Mouse (Mus musculus): Measurements from ENCODE around the gene Poldip2. TPM values are rescaled to one million over a fixed set of nuclear protein-coding genes. Genes with fewer than 3 reads are reported as not detected.

Gene Poldip2
- polyA plus RNA-seq, 1 experiment from 2014 or later = 152 TPM

DNA sequence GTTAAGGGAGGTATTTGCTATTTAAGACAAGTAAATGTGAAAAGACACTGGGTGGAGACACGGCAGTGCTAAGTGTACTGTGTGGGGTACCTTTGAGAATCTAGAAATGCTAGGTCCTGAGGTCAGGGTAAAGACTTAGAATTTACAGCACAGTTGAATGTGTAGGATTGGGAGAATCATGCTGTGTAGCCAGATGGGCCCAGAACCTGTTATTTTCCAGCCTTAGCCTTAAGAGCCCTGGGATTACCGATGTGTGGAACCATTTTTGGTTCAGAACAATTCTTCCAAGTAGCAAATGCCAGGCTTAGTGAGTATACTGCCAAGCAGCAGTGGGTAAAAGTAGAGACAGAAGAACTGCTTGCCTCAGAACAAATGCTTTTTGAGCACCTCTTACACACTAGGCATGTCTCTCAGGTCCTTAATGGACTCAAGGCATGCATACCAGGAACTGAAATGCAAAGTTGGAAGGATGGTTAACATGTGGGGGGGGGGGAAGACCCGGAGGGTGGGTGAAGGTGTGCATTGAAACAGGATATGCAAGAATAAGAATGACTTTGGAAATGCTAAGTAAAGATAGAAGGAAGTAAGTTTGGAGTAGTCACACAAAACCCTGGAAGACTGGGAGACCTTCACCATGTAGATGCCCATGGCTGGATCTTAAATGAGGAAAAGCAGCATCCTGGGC, 1.3 kb downstream of the Poldip2 start:
- ATAC-seq (ENCODE audit: low read depth) = no peak
- H3K36me3 ChIP-seq (ENCODE audit: control insufficient read depth, insufficient read depth, low read length) = peaks cover 51% of the 10 kb centered on the region

DNA sequence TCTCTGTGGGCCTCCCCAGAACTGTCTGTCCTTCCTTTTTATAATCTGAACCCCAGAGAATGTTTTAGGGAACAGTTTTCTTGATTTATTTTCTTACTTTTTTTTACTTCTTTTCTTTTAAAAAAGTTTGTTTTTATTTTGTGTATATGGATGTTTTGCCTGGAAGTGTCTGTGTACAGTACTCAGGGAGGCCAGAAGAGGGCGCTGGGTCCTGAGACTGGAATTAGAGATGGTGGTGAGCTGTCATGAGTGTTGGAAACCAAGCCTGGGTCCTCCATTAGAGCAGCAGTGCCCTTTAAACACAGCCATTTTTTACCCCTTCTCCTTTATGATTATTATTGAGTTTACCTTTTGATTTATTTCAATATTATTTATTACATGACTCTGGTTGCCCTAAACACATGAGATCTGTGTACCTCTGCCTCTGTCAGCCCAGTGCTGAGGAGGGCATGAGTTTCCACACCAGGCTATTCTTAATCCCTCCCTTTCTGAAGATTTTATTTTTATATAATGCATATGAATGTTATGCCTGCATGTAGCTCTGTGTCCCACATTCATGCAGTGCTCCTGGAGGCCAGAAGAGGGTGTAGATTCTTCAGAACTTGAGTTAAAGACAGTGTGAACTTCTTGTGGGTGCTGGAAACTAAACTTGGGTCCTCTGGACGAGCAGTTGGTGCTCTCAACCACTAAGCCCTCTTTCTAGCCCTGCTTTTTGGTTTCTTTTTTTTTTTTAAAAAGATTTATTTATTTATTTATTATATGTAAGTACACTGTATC, 3.7 kb downstream of the Poldip2 start:
- Histone ChIP-seq H3K9ac (ENCODE audit: low read depth, low read length) (no peak overlapping the region), H3K4me1 (ENCODE audit: control insufficient read depth, insufficient read depth, low read length) (peaks cover 11% of the 10 kb centered on the region), H3K36me3 (ENCODE audit: control insufficient read depth, insufficient read depth, low read length) (peaks cover 63% of the 10 kb centered on the region), H3K4me2 (ENCODE audit: low read depth, low read length) (no peak overlapping the region), H3K27me3 (replicated peaks; ENCODE audit: control insufficient read depth, insufficient read depth, low read length) (no peaks in the 10 kb centered on the region), H3K4me3 (ENCODE audit: low read depth, low read length) (no peak overlapping the region), H3K27ac (replicated peaks; ENCODE audit: low read depth, low read length) (no peak overlapping the region), H3K9me3 (ENCODE audit: control insufficient read depth, low read length) (no peaks in the 10 kb centered on the region)
- no peak for ATAC-seq (ENCODE audit: low read depth)
- 57% methylated on average over 2 of the region's 2 CpGs for WGBS
- no peak for DNase-seq (ENCODE audit: low spot score)

More for the DNA sequence above, 1.3 kb downstream of the Poldip2 start:
- H3K4me2 ChIP-seq (ENCODE audit: low read depth, low read length) = peak overlapping the region; percentile 88
- peak overlapping the region; percentile 94 for H3K9ac ChIP-seq (ENCODE audit: low read depth, low read length)
- 73% methylated on average over 3 of the region's 3 CpGs for WGBS
- no peak overlapping the region for H3K27ac ChIP-seq (replicated peaks; ENCODE audit: low read depth, low read length)
- H3K9me3 ChIP-seq (ENCODE audit: control insufficient read depth, low read length) = no peaks in the 10 kb centered on the region
- DNase-seq (ENCODE audit: low spot score) = no peak
- peaks cover 11% of the 10 kb centered on the region for H3K4me1 ChIP-seq (ENCODE audit: control insufficient read depth, insufficient read depth, low read length)
- peak overlapping the region; percentile 99 for H3K4me3 ChIP-seq (ENCODE audit: low read depth, low read length)
- no peaks in the 10 kb centered on the region for H3K27me3 ChIP-seq (replicated peaks; ENCODE audit: control insufficient read depth, insufficient read depth, low read length)

DNA sequence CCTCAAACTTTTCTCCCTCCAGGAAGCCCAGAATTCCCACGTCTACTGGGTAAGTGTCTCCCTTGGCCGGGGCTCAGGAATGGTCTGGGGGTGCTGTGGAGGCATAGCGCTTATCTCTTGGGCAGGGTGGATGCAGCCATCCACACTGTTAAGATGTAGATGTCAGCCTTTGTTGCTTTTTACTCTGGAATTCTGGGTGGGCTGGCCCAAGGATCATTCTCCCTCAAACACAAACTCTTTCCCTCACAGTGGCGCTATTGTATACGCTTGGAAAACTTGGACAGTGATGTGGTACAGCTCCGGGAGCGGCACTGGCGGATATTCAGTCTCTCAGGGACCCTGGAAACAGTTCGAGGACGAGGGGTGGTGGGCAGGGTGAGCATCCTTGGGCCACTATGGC, 6.9 kb downstream of the Poldip2 start:
- WGBS = 87% methylated on average over 10 of the region's 10 CpGs

DNA sequence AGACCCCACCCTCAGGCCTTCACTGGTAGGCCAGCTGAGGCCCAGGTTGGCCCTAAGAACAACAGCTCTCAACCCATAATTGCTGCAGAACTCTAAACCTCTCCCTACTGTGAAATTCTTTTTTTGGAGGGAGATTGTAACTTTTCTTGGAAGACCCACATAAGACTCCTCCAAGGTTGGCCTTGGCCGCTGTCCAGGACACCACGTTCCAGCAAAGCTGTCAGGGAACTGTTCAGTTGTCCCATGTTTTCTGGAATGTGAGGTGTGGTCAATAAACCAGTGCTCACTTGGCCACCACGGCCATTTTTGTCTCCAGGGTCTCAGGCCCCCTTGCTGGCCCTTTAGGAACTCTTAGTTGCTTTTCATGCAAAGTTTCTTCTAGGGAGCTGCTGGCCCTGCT, 9.9 kb downstream of the Poldip2 start:
- Histone ChIP-seq H3K4me2 (ENCODE audit: low read depth, low read length) (no peak overlapping the region), H3K4me3 (ENCODE audit: low read depth, low read length) (no peak overlapping the region), H3K27me3 (replicated peaks; ENCODE audit: control insufficient read depth, insufficient read depth, low read length) (no peaks in the 10 kb centered on the region), H3K4me1 (ENCODE audit: control insufficient read depth, insufficient read depth, low read length) (no peaks in the 10 kb centered on the region), H3K36me3 (ENCODE audit: control insufficient read depth, insufficient read depth, low read length) (peaks cover 96% of the 10 kb centered on the region), H3K9ac (ENCODE audit: low read depth, low read length) (no peak overlapping the region), H3K9me3 (ENCODE audit: control insufficient read depth, low read length) (no peaks in the 10 kb centered on the region), H3K27ac (replicated peaks; ENCODE audit: low read depth, low read length) (no peak overlapping the region)
- ATAC-seq (ENCODE audit: low read depth) (no peak), DNase-seq (ENCODE audit: low spot score) (no peak)
- WGBS = 92% methylated on average over 3 of the region's 3 CpGs

More for the DNA sequence above, 6.9 kb downstream of the Poldip2 start:
- Histone ChIP-seq H3K36me3 (ENCODE audit: control insufficient read depth, insufficient read depth, low read length) (peaks cover 91% of the 10 kb centered on the region), H3K9me3 (ENCODE audit: control insufficient read depth, low read length) (no peaks in the 10 kb centered on the region), H3K9ac (ENCODE audit: low read depth, low read length) (no peak overlapping the region), H3K27me3 (replicated peaks; ENCODE audit: control insufficient read depth, insufficient read depth, low read length) (no peaks in the 10 kb centered on the region), H3K4me2 (ENCODE audit: low read depth, low read length) (no peak overlapping the region), H3K27ac (replicated peaks; ENCODE audit: low read depth, low read length) (no peak overlapping the region), H3K4me3 (ENCODE audit: low read depth, low read length) (no peak overlapping the region), H3K4me1 (ENCODE audit: control insufficient read depth, insufficient read depth, low read length) (no peaks in the 10 kb centered on the region)
- ATAC-seq (ENCODE audit: low read depth) (no peak), DNase-seq (ENCODE audit: low spot score) (no peak)

DNA sequence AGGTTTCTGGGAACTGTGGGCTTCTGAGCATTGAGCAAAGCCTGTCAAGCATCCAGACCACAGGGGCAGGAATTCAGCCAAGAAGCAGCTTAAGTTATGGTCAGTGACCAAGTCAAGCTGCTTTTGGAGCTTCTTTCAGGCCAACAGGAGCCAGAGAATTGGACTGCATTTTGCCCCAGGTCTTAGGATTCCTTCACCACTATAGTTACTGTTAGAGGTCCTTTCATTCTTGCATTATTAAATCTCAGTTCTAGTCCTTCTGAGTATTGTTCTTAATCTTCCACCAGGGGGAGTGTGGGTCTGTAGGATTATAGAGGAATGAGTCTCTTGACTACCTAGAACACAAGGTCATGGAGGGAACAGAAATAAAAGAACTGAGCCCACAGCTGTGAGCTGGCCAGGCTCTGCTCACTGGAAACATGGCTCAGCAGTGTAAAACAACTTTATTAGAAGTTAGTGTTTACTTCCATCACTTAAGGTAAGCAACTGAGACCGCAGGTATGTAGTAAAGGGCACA, 10.5 kb downstream of the Poldip2 start:
- Histone ChIP-seq H3K27me3 (replicated peaks; ENCODE audit: control insufficient read depth, insufficient read depth, low read length) (no peaks in the 10 kb centered on the region), H3K4me1 (ENCODE audit: control insufficient read depth, insufficient read depth, low read length) (no peaks in the 10 kb centered on the region), H3K4me3 (ENCODE audit: low read depth, low read length) (no peak overlapping the region), H3K4me2 (ENCODE audit: low read depth, low read length) (no peak overlapping the region), H3K27ac (replicated peaks; ENCODE audit: low read depth, low read length) (no peak overlapping the region), H3K9ac (ENCODE audit: low read depth, low read length) (no peak overlapping the region), H3K36me3 (ENCODE audit: control insufficient read depth, insufficient read depth, low read length) (peaks cover 100% of the 10 kb centered on the region), H3K9me3 (ENCODE audit: control insufficient read depth, low read length) (no peaks in the 10 kb centered on the region)
- DNase-seq (ENCODE audit: low spot score) (peak; percentile 27), ATAC-seq (ENCODE audit: low read depth) (no peak)
- 73% methylated on average over 1 of the region's 1 CpGs for WGBS

DNA sequence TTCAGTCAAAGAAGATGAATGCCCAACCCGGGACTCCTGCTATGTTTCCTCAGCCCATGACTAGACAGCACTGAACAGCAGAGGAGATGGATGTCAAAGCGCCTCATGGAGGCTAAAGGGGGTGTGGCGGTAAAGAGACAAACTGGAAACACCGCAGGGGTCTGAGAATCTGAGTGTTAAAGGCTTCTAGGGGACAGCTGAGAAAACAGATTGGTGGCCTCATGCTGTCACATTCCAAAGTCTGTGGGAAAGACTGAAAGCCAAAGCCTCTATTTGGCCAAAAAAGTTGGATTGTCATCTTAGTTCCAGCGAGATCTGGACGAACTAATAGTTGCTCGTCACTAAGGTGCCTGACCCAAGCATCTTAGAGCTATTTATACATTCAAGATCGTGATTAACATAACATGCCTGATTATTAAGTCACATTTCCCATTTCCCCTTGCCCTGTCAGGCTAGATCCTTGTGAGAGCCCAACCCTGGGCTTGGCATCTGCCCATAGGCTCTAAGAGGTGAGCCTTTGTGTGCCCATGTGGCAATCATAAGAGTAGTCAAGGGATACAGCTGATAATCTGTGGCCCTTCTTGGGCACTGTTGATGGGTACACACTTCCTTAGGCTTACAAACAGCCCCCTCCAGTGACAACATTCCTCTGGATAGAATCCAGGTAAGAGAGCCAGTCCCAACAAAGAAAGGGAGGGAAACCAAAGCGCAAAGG, 11.4 kb downstream of the Poldip2 start:
- H3K4me3 ChIP-seq (ENCODE audit: low read depth, low read length) = no peak overlapping the region
- H3K9me3 ChIP-seq (ENCODE audit: control insufficient read depth, low read length) = no peaks in the 10 kb centered on the region
- ATAC-seq (ENCODE audit: low read depth) (no peak), DNase-seq (ENCODE audit: low spot score) (no peak)
- H3K9ac ChIP-seq (ENCODE audit: low read depth, low read length) = no peak overlapping the region
- WGBS = 77% methylated on average over 9 of the region's 9 CpGs
- no peak overlapping the region for H3K4me2 ChIP-seq (ENCODE audit: low read depth, low read length)
- H3K27me3 ChIP-seq (replicated peaks; ENCODE audit: control insufficient read depth, insufficient read depth, low read length) = no peaks in the 10 kb centered on the region
- H3K36me3 ChIP-seq (ENCODE audit: control insufficient read depth, insufficient read depth, low read length) = peaks cover 100% of the 10 kb centered on the region
- H3K27ac ChIP-seq (replicated peaks; ENCODE audit: low read depth, low read length) = no peak overlapping the region
- H3K4me1 ChIP-seq (ENCODE audit: control insufficient read depth, insufficient read depth, low read length) = no peaks in the 10 kb centered on the region

DNA sequence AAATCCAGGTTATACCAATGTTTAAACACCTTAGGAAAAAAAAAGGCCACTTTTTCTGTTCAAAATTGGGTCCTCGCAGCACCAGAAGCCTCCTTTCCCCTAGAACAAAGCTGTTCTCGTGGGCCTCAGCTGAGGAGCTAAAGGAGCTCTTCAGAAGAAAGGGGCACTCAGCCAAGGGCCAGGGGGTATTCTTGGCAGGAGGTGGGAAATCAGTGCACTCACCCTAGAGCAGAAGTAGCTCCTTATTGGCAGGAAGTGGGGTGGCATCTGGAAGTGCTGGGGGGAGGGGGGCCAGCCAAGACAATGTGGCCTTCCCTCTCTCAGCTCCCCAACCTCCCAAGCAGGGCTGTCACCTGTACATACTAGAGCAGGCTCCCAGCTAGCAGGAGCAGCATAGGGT, 12.8 kb downstream of the Poldip2 start:
- Histone ChIP-seq H3K27ac (replicated peaks; ENCODE audit: low read depth, low read length) (no peak overlapping the region), H3K9me3 (ENCODE audit: control insufficient read depth, low read length) (no peaks in the 10 kb centered on the region), H3K27me3 (replicated peaks; ENCODE audit: control insufficient read depth, insufficient read depth, low read length) (no peaks in the 10 kb centered on the region), H3K4me1 (ENCODE audit: control insufficient read depth, insufficient read depth, low read length) (no peaks in the 10 kb centered on the region), H3K9ac (ENCODE audit: low read depth, low read length) (no peak overlapping the region), H3K4me3 (ENCODE audit: low read depth, low read length) (no peak overlapping the region), H3K36me3 (ENCODE audit: control insufficient read depth, insufficient read depth, low read length) (peaks cover 97% of the 10 kb centered on the region), H3K4me2 (ENCODE audit: low read depth, low read length) (no peak overlapping the region)
- no peak for DNase-seq (ENCODE audit: low spot score)
- WGBS = 77% methylated on average over 2 of the region's 2 CpGs
- no peak for ATAC-seq (ENCODE audit: low read depth)

DNA sequence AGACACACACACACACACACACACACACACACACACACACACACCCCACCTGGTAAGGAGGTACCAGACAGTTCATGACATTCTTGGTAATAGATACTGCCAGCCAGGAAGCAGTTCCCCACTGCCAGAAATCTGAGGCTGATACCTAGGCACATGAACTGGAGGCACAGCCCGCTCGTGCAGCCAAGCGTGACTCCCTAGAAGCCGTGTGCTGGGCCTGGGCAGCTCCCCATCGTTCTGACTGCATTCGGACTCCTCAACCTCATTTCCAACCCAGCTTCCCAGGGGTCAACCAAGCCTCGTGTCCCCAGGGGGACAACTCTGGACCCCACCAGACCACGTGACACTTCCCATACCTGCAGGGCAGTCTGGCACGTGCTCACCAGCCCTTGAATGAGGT, 16.7 kb downstream of the Poldip2 start:
- ATAC-seq (ENCODE audit: low read depth) (no peak), DNase-seq (ENCODE audit: low spot score) (no peak)
- H3K4me2 ChIP-seq (ENCODE audit: low read depth, low read length) = no peak overlapping the region
- H3K4me1 ChIP-seq (ENCODE audit: control insufficient read depth, insufficient read depth, low read length) = no peaks in the 10 kb centered on the region
- H3K4me3 ChIP-seq (ENCODE audit: low read depth, low read length) = no peak overlapping the region
- no peak overlapping the region for H3K9ac ChIP-seq (ENCODE audit: low read depth, low read length)
- no peak overlapping the region for H3K27ac ChIP-seq (replicated peaks; ENCODE audit: low read depth, low read length)
- H3K27me3 ChIP-seq (replicated peaks; ENCODE audit: control insufficient read depth, insufficient read depth, low read length) = no peaks in the 10 kb centered on the region
- H3K9me3 ChIP-seq (ENCODE audit: control insufficient read depth, low read length) = no peaks in the 10 kb centered on the region
- WGBS = 82% methylated on average over 9 of the region's 9 CpGs
- peaks cover 77% of the 10 kb centered on the region for H3K36me3 ChIP-seq (ENCODE audit: control insufficient read depth, insufficient read depth, low read length)

Measured in embryonic facial prominence, embryonic 14.5 days (tissue).